Mouse (Mus musculus) leukemia stem cell, adult 10-12 weeks (primary cell): ENCODE measurements around the gene Tmppe. TPM values are rescaled to one million over a fixed set of nuclear protein-coding genes. Genes with fewer than 3 reads are reported as not detected.

Experiments used
- polyA plus RNA-seq: library from polyadenylated mRNA; stranded (reverse); fragments of >175 nt; gene quantifications from 2 replicates; pipeline ENCODE4 v1.2.3, GENCODE M21; 2012; ENCODE audit warnings: low replicate concordance

Gene Tmppe
- 2.0 and 8.1 TPM in 2 replicates for polyA plus RNA-seq

DNA sequence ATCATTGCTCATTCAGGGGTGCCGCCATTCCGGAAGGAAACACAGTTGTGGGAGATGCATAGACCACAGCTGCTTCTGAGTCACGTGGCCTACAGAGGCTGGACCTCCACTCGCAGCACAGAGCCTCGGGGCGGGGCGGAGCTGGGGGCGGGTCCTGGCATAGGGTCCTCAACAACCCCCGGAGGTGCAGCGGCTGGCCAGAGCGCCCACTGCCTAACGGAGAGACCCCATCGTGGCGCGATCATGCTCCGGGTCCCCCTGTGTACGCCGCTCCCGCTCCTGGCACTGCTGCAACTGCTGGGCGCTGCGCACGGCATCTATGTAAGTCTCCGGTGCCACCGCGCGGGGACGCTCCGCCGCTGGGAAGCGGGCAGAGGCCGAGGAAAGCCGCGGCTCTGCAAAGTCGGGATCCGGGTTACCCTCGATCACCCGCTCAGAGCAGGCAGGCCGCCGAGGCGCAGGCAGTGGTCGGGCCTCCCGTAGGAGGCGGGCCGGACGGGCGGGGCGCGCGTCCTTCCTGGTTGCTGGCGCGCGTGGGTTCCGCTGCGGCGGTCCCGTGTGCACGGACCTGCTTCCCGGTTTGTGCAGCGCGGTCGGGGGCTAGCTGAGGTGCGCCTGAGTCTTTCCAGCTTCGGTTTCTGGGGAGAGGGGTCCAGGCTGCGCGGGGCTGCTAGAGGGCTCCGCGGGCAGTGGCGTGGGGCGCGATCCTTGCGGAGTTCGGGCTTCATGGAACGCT is at the start of gene Tmppe, which contains the start of gene Glb1:
Tmppe (plus strand) TSS at position 157 of the 736 bp plus-strand sequence.
Glb1 (plus strand) TSS at position 128 of the 736 bp plus-strand sequence.

DNA sequence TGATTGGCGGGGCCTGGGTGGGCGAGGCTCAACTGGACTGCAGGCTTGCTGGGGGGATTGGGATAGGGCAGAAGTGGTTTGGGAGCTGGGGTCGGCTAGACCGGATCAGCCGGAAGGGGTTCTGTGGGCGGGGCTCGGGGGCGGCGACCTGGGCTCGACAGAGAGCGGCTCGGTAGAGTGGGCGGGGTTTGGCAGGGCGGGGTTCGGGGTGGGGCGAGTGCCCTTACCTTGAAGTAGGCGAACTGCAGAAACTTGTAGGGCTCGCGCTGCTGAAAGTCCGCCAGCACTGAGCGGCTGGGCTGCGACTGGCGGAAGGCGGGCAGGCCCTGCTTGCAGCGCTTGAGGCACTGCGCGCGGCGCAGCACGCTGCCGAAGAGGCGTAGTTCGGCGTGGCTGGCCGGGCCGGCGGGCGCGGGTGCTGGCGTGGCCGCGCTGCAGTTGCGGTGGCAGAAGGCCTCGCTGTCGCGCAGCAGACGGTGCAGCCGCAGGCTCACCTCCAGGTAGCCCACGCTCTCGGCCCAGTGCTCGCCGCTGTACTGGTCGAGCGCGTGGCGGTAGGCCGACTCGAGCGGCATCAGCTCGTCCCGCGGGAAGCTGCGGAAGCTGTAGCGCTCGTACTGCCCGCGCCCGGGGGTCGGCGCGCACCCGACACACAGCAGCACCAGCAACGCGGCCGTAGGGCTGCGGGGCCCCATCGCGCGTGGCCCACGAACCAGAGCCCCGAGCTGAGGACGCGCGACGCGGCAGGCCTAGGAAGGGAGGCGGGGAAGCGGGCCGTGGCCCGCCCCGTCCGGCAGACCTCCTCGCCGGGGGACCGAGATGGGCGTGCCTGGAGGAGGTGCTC is 10.8 kb upstream of the Tmppe start, which contains the start of gene Crtap:
Crtap (minus strand) TSS at position 771 of the 844 bp plus-strand sequence.

Other genes starting within 250 kb of the Tmppe start
- gene Bcl2a1c, start 71.0 kb upstream of the Tmppe start, polyA plus RNA-seq = not detected in 2 replicates
- 8.6 and 14.1 TPM in 2 replicates for gene Crtap, start 10.4 kb upstream of the Tmppe start, polyA plus RNA-seq
- 4.7 and 7.2 TPM in 2 replicates for gene Glb1, start within 50 bp of the Tmppe start, polyA plus RNA-seq
- gene Ccr4, start 103.8 kb downstream of the Tmppe start, polyA plus RNA-seq = not detected in 2 replicates
- gene C130032M10Rik, start 114.6 kb downstream of the Tmppe start, polyA plus RNA-seq = not detected in 2 replicates
- gene Trim71, start 163.3 kb downstream of the Tmppe start, polyA plus RNA-seq = 0.05 and 0.06 TPM in 2 replicates
- 17.2 and 19.0 TPM in 2 replicates for gene Cnot10, start 239.1 kb downstream of the Tmppe start, polyA plus RNA-seq